Comparison of ENCODE assay signal across 9 mouse cellular contexts in genomic region chr10:53499518-53499917, GRCm38 (mm10).
A peak's percentile ranks its signal among the peaks of the same experiment; 100 is the strongest.
DNase-seq lines count a peak whose midpoint lies in the region; ATAC-seq lines count a peak whose summit lies in the region.
"Had no signal": no experiment of that assay in that cellular context is flagged by ENCODE, and none has a peak within 500 bp of the region (broad histone marks: within the 10 kb centered on the region; RNA-seq: fewer than 3 reads in every experiment).

No protein-coding gene starts in this region.

- peak; percentile 64 for DNase-seq in heart, adult 8-10 months (ENCODE audit: low spot score)
- DNase-seq in 3T3-L1 (ENCODE audit: low read depth, low spot score): peak; percentile 12
- DNase-seq in NIH3T3 (ENCODE audit: low read depth): peak; percentile 41
- peak; percentile 49 to 53 for DNase-seq in lung, adult 18-20 months
- no peak for DNase-seq in cerebellum, adult 11 months
- no peak for DNase-seq in testis, postnatal 14 days (ENCODE audit: low spot score)
- no peak for DNase-seq in testis, postnatal 10 days (ENCODE audit: low spot score)
- DNase-seq: right cerebral cortex, postnatal 14 days had no signal

- no peaks in the 10 kb centered on the region for H3K9me3 ChIP-seq in heart, embryonic 11.5 days (replicated peaks; ENCODE audit: control insufficient read depth, low read length)

- no peak overlapping the region for H3K27ac ChIP-seq in heart, embryonic 11.5 days (ENCODE audit: low read depth, low read length)

- H3K4me2 ChIP-seq in heart, embryonic 11.5 days: no peak overlapping the region

- H3K9ac ChIP-seq in heart, embryonic 11.5 days (ENCODE audit: low read depth, low read length): no peak overlapping the region

- no peaks in the 10 kb centered on the region for H3K27me3 ChIP-seq in heart, embryonic 11.5 days (ENCODE audit: control insufficient read depth, insufficient read depth, low read length)

- ATAC-seq in heart, embryonic 11.5 days (replicated peaks; ENCODE audit: insufficient number of reproducible peaks, low FRiP score, low TSS enrichment): no peak

- H3K4me1 ChIP-seq in heart, embryonic 11.5 days (ENCODE audit: control insufficient read depth, insufficient read depth, low read length): peaks cover 11% of the 10 kb centered on the region

- no peak overlapping the region for H3K4me3 ChIP-seq in heart, embryonic 11.5 days (ENCODE audit: low read depth, low read length)

- no peaks in the 10 kb centered on the region for H3K36me3 ChIP-seq in heart, embryonic 11.5 days (ENCODE audit: control insufficient read depth, insufficient read depth, low read length)

Comparison
In these comparisons a context has a peak if more than half of its experiments do, and no peak if none do; other contexts are left out.
1. DNase-seq: peak in heart, adult 8-10 months (single experiment), 3T3-L1 (single experiment), NIH3T3 (single experiment) and lung, adult 18-20 months (2 of 2); none in cerebellum, adult 11 months (single experiment), testis, postnatal 14 days (single experiment) and testis, postnatal 10 days (single experiment).